Mouse (Mus musculus) thymus, adult 2 months (tissue): ENCODE data around the gene Kat2b.
"Not testable (repeated sequence)": the region's sequence is repeated elsewhere in the genome, so short reads cannot be mapped to it uniquely, and the experiment has no call there.

Experiments
- CTCF ChIP-seq: fragments of 200-500 bp; IDR thresholded peaks from 2 replicates; pipeline ENCODE4 v1.5.1; 2012; ENCODE audit warnings: mild to moderate bottlenecking, control low read depth, low read length, moderate library complexity, borderline replicate concordance; ENCODE audit not compliant: control insufficient read depth, poor library complexity, insufficient read depth; ENCODE audit errors: extremely low read depth
- POLR2A ChIP-seq: fragments of 200-500 bp; IDR thresholded peaks from 2 replicates; pipeline ENCODE4 v1.6.1; 2012; ENCODE audit warnings: mild to moderate bottlenecking, low read length, control low read depth, moderate library complexity; ENCODE audit not compliant: control insufficient read depth, poor library complexity, insufficient read depth; ENCODE audit errors: extremely low read depth

DNA sequence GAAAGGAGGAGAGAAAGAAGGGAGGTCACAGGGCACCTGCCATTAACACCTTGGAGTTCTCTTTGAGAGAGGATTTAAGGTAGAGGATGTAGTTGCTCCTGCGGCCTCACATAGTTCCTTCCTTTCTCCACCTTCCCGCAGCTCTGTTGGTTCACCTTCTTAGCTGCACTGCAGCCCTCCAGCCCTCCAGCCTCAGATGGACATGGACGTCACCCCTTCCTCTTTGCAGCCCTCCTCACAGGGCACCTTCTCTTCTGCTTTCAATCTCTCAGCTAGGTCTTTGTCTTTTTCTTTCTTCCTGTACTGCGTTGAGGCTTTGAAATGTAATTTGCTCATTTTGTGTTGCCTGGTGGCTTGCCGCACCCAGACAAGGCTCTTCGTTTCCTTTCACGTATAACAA is 42.3 kb downstream of the Kat2b start:
- TF ChIP-seq CTCF, POLR2A: not testable (repeated sequence)
